Mouse (Mus musculus) 3T3-L1 (cell line): Measurements from ENCODE around the gene Lsmem1.
A peak's percentile ranks its signal among the peaks of the same experiment; 100 is the strongest.

Experiments
- DNase-seq: peaks from one replicate; pipeline ENCODE4 v3.0.0-alpha.2; 2015; ENCODE audit warnings: low read depth, low spot score

Lsmem1 gene

DNA sequence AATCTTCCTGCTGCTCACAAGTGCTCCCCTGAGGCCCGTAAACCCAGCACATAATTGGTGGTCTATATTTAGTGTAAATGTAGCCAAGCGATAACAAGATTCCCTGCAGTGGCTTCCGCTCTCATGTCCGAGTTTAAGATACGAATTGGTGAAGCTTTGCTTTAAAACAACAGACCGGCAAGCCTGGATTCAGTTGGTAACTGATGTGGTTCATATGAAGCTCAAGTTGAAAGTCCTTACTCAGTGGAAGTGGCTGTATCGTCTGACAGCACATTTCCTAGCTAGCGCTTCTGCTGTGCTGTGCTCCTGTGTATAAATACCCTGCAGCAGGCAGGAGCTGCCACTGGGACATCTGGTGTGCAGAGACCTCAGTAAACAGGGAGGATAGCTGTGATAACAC, at the start of gene Lsmem1:
Lsmem1 (minus strand) TSS at position 189 of the 400 bp plus-strand sequence.
- DNase-seq: no peak

DNA sequence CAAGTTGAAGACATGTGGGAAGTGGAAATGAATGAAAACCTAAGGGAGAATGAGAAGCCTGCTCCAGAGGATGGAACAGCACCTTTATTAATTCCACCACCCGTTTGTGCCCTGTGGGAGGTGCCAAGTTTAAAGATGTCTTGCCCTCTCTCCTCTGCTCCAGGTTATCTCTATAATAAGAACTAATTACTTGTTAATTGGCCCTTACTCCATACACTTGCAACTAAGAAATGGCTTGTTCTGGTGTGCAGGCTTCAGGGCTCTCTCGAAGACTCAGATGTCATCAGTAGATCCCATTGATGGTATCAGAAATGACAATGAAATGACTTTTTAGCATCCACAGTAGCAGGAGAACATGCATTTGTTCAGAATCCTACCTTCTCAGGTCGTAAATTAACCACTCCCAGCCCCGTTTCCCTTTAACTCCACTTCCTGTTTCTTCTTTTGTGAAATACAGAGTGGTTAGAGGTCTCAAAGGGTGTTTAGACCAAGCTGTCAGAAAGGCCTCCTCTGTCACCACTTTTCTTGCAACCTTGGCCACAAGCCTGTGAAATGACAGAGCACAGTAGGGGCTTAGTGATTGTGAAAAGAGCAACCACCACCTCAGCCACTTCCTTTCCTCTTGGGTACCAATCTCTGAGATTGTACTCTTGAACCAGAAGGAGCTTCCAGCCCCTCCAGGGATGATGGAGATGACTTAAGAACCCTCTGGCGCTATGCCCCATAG, 49.3 kb upstream of the Lsmem1 start, which contains the start of gene Ifrd1:
Ifrd1 (minus strand) TSS at position 51 of the 727 bp plus-strand sequence.
- DNase-seq: no peak

DNA sequence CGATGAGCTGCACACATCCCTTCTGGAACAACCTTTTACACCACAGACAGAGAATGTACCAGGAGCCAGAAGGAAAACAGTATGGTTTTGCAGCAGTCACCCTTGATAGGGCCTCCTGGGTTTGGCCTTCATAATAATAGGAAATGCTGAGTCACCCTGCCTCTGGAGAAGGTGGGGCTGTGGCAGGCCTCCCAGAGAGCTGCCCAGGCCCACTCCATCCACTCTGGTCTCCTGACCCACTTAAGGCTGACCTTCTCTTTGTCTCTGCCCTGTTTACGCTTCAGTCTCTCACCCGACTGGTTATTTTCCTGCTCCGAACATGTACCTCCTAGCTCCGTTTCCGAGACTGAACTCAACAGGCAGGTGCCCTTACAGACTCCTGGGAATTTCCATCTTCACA, 48.7 kb upstream of the Lsmem1 start:
- DNase-seq: peak; percentile 76

DNA sequence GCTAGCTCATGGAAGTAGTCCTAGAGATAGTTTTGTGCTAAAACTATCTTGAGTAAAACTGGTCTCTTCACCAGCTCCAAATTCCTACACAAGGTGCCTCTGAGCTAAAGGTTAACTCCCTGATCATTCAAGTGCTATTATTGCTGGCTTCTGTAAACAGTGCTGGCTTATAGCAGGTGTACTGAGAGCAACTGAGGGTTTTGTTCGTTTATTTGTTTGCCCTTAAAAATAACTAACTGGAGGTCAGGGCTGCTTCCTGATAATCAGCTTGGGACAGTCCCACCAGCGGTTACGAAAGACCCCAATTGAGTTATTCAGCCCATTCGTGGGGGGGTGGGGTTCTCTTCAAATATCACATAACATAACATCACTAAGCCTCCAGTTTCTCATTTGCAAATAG, 48.1 kb upstream of the Lsmem1 start:
- no peak for DNase-seq

DNA sequence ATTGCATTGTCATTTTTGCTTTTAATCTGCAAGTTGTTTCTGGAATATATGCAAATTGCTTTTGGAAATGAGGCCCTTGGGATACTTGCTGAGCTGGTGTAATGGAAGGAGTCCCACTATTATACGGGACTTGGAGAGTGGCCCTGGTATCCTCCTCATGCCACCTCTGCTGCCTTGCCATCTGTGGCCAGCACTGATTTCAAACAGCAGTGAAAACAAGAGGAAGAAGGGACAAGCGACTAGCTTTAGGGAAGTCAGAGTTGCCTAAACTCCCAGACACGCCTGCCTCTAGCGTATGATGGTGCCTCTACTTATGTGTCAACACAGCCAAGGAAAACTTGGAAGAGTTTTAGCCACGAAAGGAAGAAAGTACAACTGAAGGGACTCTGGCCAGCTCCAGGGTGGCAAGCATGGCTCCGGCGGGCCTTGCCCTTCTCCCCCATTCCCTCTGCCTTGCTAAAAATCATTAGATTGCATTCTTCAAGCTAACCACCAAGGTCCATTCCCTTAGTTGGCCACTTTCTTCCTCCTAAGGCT, 46.2 kb upstream of the Lsmem1 start:
- no peak for DNase-seq

DNA sequence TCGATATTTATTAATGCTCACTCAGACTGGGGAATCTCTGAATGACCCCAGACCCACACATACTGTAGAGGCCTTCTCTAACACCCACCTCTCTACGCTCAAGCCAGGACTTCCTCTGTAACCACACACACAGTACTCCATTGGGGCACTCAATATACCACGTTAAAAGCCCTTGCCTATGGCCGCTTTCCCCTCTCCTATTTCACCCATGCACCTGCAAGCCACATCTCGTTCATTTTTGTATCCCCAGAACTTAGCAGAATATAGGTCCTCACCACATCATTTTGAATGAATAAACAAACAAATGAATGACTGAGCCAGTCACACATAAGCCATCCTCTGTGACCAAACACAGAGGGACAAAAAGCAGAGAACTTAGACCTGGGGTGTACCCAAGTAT, 45.6 kb upstream of the Lsmem1 start:
- DNase-seq: no peak

DNA sequence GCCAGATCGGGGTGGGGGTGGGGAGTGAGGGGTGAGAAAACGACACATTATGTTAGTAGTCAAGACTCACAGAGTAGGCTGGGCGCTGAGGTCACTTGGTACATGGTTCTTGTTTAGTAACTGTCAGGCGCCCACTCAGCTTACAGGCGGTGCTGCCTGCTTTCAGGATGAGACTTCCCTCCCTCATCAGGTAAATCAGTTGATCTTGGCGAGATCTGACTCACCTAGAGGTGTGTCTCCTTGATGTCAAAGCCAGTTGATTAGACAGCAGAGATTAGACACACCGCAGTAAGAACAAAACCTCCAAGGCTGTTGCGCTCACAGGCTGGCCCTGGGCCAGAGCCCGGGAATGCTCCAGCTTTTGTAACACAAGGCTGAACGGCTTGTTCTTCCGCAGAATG, 44.5 kb upstream of the Lsmem1 start:
- no peak for DNase-seq

DNA sequence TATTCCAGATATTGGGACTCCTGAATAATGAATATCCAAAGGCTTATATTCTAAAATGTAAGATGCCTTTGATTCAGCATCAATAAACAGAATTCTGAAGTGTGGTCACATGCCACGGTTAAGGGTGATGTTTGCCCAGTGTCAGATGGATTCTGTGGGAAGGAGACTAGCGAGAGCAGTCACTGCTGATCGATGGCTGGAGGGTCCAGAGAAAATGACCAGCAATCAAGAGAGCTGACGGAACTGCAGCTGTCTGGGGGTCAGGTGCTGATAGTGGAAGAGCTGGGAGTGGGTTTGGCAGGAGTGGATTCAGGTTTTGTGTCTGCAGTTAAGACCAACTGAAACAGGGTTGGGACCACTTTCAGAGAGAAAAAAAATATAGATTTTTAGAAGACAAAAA, 44.0 kb upstream of the Lsmem1 start:
- no peak for DNase-seq

DNA sequence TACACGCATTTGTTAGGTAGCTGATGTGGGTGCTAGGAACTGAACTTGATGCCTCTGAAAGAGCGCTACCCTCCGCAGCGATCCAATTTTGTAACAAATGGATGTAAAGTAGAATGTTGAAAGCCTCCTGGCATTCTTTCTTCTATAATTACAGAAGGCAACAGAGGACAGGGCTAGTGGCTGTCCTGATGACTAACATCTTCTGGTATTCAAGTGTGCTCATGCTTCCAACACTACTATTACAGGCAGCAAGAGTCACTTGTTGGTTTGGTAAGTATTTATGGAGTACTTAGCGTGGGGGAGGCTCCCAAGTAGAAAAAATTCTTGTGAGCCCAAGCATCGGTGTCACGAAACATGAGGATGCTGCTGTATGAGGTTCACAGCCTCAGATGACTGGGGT, 39.9 kb upstream of the Lsmem1 start:
- DNase-seq: peak; percentile 76

DNA sequence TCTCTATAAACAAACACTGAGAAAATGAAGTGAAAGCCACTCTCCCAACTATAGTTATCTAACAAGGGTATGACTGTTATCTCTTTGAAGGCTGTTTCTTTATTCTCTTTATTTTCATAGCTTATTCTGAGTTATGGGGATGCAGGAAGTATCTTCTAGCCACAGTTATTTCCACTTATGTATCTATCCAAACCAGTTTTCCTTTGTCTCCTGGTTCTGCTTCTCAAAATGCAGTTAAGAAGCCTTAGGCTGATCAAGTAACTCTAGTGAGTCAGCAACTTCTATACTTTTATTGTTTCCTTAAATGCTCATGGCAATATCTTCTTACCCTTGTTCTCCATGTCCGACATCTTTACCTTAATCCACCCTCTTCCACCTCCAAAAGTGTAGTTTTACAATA, 32.9 kb upstream of the Lsmem1 start:
- no peak for DNase-seq

DNA sequence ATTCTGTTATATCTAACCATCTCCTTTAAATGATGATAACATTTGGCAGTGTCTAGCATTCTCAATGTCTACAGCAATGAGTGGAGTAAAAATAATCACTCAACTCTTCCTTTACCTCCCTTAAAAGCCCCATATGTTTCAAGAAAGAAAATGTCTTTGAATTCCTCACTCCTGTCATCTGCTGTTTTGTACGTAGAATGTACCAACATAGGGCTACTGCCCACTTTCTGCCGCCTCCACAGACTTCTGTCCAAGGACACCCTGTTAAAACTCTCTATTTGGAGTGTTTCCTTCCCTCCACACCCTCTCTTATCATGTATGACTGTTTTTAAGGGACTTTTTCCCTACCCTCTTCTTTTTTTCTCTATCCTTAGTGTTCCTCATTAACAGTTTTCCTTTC, 32.3 kb upstream of the Lsmem1 start:
- DNase-seq: no peak

DNA sequence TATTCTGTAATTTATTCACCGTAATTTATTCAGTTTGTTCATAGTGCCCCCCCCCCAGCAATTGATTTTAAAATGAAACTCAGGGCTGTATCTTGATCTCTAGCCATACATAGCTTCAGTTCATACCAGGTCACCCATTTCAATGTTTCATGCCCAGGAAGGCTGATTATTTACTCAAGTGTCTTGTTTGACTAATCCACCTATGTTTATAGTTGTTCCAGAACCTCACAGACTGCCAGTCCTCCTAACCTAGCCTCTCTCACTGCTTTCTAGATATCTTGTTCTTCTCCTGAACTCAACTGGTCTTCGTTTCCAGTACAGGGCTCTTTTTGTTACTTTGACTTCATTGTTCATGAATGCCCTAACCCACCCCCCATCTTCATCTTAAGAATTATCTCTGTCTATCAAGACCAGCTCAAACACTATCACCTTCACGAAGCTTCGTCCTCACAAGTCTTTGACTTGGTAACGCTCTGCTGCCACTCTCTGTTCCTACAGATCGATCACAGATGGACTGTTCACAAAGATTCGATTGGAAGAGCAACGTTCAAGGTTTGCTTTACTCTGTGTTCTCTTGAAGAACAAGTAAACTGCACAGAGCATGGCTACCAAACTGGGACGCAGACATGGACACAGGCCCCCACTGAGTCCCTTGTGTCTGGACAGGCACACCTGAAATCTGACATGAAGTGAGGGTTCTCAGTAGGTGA, 25.0 kb upstream of the Lsmem1 start:
- no peak for DNase-seq

DNA sequence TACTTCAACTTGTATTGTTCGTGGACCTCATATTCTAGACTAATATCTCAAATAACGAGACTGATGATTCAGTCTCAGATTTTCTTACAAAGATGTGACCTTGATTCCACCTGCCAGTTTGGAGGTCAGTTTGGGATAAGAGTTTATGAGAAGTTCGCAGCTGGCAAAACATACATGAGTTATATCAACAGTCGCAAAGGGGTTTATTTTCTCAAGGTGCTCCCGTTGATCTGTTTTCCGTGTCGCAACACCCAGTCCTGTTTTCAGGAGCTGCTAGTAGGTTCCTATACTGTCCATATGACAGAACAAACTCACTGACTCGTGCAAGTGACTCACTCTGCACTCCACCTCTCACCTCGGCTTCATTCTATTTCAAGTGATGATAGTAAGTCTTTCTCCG, 24.4 kb upstream of the Lsmem1 start:
- DNase-seq: no peak

DNA sequence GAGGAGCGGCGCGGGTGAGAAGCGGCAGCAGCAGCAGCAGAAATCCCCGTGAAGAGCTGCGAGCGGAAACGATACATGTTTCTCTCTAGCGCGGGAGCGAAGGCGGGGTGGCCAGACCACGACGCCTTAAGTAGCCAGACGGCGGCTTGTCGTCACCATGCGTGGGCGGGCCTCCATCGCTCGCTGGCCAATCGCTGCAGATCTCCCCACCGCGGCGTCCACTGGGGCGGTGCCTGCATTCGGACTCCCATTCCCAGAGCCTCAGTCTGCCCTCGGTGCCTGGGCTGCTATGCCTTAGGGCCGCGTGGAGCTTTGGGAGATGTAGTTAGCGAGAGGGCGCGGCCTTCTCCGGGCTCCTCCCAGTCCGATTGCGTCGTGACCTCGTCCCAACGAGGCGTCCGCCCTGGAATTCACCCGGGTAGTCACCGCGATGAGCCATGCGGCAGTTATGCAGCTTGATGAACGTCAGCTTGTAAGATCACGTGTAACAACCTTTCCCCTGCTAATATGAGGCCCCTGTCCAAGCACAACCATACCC, 23.9 kb upstream of the Lsmem1 start:
- DNase-seq: peak; percentile 99

DNA sequence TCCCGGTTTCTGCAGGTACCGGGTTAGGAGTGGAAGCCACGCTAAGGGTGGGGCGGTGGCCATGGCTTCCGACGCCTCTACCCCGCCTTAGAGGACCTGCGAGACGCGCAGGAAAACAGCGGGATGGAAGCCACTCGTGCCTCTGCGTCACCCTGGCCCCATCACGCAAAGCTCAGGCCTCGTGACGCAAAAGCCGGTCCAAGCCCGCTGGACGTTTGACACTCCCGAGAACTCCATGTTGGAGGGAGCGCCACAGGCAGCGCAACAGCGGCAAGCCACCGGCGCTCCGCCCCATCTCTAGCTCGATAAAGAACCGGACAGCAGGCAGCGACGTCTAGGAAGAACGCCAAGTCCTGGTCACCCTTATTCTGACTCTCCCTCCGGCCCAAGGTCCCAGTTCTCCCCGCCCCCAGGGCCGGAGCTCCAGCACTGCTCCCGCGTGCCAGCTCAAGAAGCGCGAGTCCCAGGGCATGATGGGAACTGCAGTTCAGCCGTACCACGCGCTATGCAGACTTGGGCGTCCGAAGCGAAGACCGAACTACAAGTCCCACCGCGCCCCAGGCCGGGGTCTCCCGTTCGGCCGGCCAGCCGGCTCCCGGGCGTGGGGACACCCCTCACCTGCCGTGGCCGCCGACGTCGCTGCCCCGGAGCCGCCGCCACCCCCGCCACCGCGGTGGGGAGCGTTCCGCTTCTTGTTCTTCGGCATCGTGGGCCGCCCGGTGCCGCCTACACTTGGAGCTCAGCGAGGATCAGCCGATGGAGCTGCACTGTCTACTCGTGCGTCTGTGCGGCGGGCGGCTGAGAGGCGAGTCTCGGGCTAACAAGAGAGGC, 23.2 kb upstream of the Lsmem1 start:
- DNase-seq: peak; percentile 95

DNA sequence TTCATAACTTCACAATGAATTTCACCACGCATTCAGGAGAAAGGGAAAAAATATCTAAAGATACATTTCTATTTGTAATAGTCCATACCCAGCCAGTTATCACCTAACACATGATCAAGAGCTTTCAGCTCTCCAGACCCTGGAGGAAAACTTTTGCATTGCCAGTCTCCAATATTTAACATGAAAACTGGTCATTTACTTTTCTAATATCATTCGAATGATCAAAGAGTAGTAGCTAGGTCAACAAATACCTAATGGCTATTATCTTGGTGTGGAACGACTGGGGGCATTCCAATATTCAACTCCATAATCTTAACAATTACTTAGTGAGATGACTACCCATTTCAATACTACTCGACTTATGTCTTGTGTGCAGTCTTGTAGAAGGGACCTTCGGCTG, 22.3 kb upstream of the Lsmem1 start:
- DNase-seq: peak; percentile 20

DNA sequence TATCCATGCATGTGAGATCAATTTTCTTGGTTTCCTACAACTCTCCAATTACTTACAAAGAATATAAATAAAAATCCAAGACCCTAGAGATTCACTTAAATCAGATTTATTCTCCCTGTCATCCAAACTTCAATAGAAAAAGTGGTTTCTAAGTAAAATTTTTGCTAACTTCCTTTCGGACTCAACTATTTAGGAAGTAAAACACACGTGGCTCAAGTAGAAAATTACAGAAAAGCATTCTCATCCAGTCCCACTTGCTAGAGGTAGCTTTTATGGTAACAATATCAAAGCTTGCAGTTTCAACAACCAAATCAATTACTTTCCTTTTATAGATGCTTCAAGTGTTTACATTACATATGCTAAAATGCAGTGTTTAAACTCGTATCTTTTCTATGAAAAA, 21.6 kb upstream of the Lsmem1 start:
- no peak for DNase-seq

DNA sequence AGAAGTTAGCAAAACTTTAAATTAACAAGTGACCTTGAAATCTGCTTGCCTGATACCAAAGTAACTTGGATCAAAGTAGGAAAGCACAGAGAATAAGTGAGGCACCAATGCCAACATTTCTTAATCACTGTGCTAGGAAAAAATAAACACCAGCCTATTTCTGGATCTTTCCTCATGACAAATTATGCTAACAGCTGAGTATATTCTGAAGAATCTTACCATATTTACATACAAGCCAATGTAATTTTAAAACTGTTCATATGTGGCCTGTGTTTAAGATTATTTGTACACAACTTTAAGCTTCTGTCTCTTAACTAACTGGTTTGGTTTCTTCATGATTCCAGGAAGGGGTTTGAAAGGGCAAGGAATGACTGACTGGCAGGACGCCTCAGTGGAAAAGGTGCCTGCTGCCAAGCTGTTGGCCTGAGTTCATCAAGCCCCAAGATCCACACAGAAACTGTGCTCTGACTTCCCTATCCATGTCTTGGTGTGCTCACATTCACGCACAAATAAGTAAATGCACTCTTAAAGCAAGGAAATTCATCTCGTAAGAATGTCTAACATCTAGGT, 20.8 kb upstream of the Lsmem1 start:
- DNase-seq: peak; percentile 44

DNA sequence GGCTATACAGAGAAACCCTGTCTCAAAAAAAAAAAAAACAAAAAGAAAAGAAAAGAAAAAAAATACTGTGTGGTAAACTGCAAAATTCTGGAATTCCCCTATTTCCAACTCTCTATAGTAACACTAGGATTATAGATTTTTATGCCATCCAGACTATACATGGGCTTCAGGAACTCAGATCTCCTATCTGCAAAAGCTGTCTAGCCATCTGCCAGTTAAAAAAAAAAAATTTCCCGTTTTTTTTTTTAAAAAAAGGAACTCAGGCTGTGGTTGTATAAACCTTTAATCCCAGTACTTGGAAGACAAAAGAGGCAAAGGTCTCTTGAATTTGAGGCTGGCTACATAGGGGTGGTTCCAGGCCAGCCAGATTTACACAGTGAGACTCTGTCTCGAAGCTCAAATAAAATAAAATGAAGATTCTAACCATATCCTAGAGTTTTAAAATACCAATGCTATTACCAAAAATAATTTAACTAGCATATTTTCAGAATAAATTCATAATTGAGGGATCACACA, 19.2 kb upstream of the Lsmem1 start:
- DNase-seq: no peak

DNA sequence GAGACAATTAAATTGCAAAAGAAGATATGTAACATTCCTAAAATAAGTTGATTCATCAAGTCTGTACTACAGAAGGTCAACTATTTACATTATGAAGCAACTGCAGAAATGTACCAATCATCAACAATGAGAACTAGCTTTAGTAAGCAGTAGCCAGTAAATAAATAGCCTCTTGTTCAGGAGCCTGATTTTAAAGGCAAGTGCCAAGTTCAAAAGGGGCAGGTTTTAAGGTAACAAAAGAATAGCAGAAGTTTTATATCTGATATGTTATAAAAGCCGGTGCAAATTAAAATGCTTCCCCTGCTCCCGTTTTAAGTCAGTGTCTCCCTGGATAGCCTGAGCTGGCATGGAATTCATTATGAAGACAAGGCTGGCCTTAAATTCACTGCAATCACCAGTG, 18.5 kb upstream of the Lsmem1 start:
- no peak for DNase-seq
